Mouse (Mus musculus) stomach, postnatal 0 days (tissue): ENCODE measurements around the gene Ubr2. TPM values are rescaled to one million over a fixed set of nuclear protein-coding genes. Genes with fewer than 3 reads are reported as not detected.

Source experiments
- ATAC-seq: fragments of 200-750 bp; cut with Nextera tagmentation; 2 replicates; pipeline ENCODE4 v1.8.0; 2017; ENCODE audit not compliant: low FRiP score, low TSS enrichment
- DNase-seq: peaks from one replicate; pipeline ENCODE4 v3.0.0-alpha.2; 2016; ENCODE audit warnings: low spot score
- H3K27ac ChIP-seq: fragments of 300-500 bp; sonication (generic); replicated peaks from 2 replicates; pipeline ENCODE4 v1.5.1; 2014; ENCODE audit warnings: mild to moderate bottlenecking, control low read depth
- H3K27me3 ChIP-seq: fragments of 300-500 bp; sonication (generic); 2 replicates; pipeline ENCODE4 v1.6.1; 2014; ENCODE audit warnings: low read length; ENCODE audit not compliant: control insufficient read depth, insufficient read depth
- H3K36me3 ChIP-seq: fragments of 300-500 bp; sonication (generic); 2 replicates; pipeline ENCODE4 v1.6.1; 2014; ENCODE audit warnings: low read length, mixed read lengths; ENCODE audit not compliant: control insufficient read depth, insufficient read depth
- H3K4me1 ChIP-seq: fragments of 300-500 bp; sonication (generic); replicated peaks from 2 replicates; pipeline ENCODE4 v1.6.1; 2014; ENCODE audit warnings: antibody characterized with exemption; ENCODE audit not compliant: control insufficient read depth, insufficient read depth
- H3K4me2 ChIP-seq: fragments of 300-500 bp; sonication (generic); replicated peaks from 2 replicates; pipeline ENCODE4 v1.6.1; 2014; ENCODE audit warnings: low read depth, mild to moderate bottlenecking, control low read depth, moderate library complexity
- H3K4me3 ChIP-seq: fragments of 300-500 bp; sonication (generic); 2 replicates; pipeline ENCODE4 v1.5.1; 2014; ENCODE audit warnings: low read depth, low read length, control low read depth
- H3K9ac ChIP-seq: fragments of 300-500 bp; sonication (generic); 2 replicates; pipeline ENCODE4 v1.6.1; 2014; ENCODE audit warnings: mild to moderate bottlenecking, low read length, control low read depth, mixed read lengths
- H3K9me3 ChIP-seq: fragments of 300-500 bp; sonication (generic); 2 replicates; pipeline ENCODE4 v1.6.1; 2016; ENCODE audit warnings: low read length; ENCODE audit not compliant: control insufficient read depth
- CTCF ChIP-seq: IDR thresholded peaks from 2 replicates; pipeline ENCODE4 v1.5.1; 2016; ENCODE audit warnings: antibody characterized with exemption, low read depth, mild to moderate bottlenecking, moderate library complexity
- EP300 ChIP-seq: optimal IDR thresholded peaks from 2 replicates; pipeline ENCODE3; 2016; ENCODE audit warnings: antibody characterized with exemption
- WGBS: fragments of 180-500 bp; shearing (Covaris S2); extraction: QIAGEN DNeasy Blood & Tissue Kit; methylation state at CpG from one replicate; pipeline ENCODE4 v1.1.7; 2014; 5-methylcytosine and 5-hydroxymethylcytosine counted together
- polyA plus RNA-seq: library from polyadenylated mRNA; unstranded; fragments of >200 nt; fragmentation: Nextera tagmentation; extraction: Ambion mirVana; gene quantifications from 2 replicates; pipeline ENCODE4 v1.2.1, GENCODE M21; 2015

Ubr2 gene
- polyA plus RNA-seq, 1 experiment from 2014 or later: 5.9 TPM

DNA sequence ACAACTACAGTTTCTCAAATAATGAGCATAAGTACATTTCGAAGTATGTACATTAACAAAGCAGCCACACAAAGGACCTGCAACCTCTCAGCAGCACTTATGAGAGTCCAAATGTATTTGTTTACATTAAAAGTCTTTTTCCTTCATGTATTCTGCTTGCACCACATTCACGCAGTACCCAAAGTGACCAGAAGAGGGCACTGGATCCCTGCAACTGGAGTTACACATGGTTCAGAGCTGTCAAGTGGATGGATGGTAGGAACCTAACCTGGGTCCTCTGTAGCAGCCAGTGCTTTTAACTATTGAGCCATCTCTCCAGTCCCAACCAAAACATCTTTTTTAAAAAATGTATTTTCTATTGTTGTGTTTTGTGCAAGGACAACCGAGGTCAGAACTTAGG is 35.2 kb downstream of the Ubr2 start:
- Histone ChIP-seq H3K9me3 (no peaks in the 10 kb centered on the region), H3K9ac (no peak overlapping the region), H3K4me3 (no peak overlapping the region), H3K27me3 (no peaks in the 10 kb centered on the region), H3K4me2 (no peak overlapping the region), H3K4me1 (no peaks in the 10 kb centered on the region), H3K36me3 (peaks cover 39% of the 10 kb centered on the region), H3K27ac (no peak overlapping the region)
- TF ChIP-seq EP300 (no peak), CTCF (peak; percentile 88)
- DNase-seq (peak; percentile 76), ATAC-seq (no peak)
- 72% methylated on average over 3 of the region's 3 CpGs for WGBS

DNA sequence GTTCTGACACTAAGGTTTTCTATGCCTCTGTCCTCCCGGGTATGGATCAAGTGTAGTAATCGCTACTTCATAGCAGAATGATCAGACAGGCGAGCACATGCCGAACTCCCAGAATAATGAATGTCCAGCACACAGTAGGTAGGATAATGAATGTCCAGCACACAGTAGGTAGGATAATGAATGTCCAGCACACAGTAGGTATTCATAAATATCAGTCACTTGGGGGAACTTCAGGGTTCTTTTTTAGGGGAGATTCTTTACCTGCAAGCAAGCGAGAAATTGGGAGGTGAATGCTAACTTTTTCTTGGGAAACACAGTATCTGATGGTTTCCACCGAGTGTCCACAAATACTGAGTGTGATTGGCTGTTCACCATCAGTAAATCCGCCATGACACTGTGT is 37.8 kb downstream of the Ubr2 start:
- ATAC-seq (no peak), DNase-seq (no peak)
- Histone ChIP-seq H3K27ac (no peak overlapping the region), H3K4me1 (no peaks in the 10 kb centered on the region), H3K4me3 (no peak overlapping the region), H3K9ac (no peak overlapping the region), H3K9me3 (no peaks in the 10 kb centered on the region), H3K36me3 (peaks cover 50% of the 10 kb centered on the region), H3K27me3 (no peaks in the 10 kb centered on the region), H3K4me2 (no peak overlapping the region)
- WGBS: 90% methylated on average over 7 of the region's 7 CpGs
- TF ChIP-seq EP300 (no peak), CTCF (no peak)

DNA sequence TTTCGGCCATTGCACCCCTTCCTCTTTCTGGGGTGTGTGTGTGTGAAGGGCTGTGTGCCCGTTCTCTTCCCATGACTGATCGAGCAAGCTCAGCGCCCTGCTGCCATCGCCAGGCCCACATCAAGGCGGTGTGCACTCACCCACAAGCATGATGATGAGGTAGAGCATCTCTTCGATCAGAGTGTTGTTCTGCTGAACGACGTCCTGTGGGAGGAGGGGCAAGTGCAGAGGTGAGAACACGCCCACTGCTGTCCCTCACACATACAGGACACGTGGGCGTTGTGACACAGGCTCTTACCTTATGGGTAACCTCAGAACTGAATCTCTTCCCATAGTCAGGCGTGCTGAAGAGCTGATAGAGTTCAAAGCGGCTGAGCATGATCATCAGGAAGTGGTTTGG is 43.5 kb downstream of the Ubr2 start:
- H3K9ac ChIP-seq: no peak overlapping the region
- no peaks in the 10 kb centered on the region for H3K27me3 ChIP-seq
- H3K9me3 ChIP-seq: no peaks in the 10 kb centered on the region
- DNase-seq (no peak), ATAC-seq (peak; percentile 40; the same call in 1 of the 2 replicates)
- no peak overlapping the region for H3K27ac ChIP-seq
- WGBS: 90% methylated on average over 14 of the region's 14 CpGs
- H3K4me2 ChIP-seq: no peak overlapping the region
- H3K4me3 ChIP-seq: no peak overlapping the region
- no peaks in the 10 kb centered on the region for H3K4me1 ChIP-seq
- TF ChIP-seq EP300: no peak
- TF ChIP-seq CTCF: no peak
- H3K36me3 ChIP-seq: peaks cover 61% of the 10 kb centered on the region

- WGBS: 87% methylated on average over 13 of the region's 13 CpGs
- TF ChIP-seq CTCF: no peak
- TF ChIP-seq EP300: no peak
- Histone ChIP-seq H3K4me2 (no peak overlapping the region), H3K27me3 (no peaks in the 10 kb centered on the region), H3K9me3 (no peaks in the 10 kb centered on the region), H3K9ac (no peak overlapping the region), H3K36me3 (peaks cover 59% of the 10 kb centered on the region), H3K27ac (no peak overlapping the region), H3K4me1 (no peaks in the 10 kb centered on the region), H3K4me3 (no peak overlapping the region)
- ATAC-seq (no peak; the same call in 1 of the 2 replicates), DNase-seq (no peak)
These were observed 47.2 kb downstream of the Ubr2 start for GRCm38 (mm10) chr17:46963186-46963585.

GRCm38 (mm10) chr17:46962153-46962552 is 48.2 kb downstream of the Ubr2 start:
- no peaks in the 10 kb centered on the region for H3K27me3 ChIP-seq
- H3K9ac ChIP-seq: no peak overlapping the region
- DNase-seq (no peak), ATAC-seq (no peak)
- no peaks in the 10 kb centered on the region for H3K4me1 ChIP-seq
- peaks cover 56% of the 10 kb centered on the region for H3K36me3 ChIP-seq
- no peak for TF ChIP-seq EP300
- no peak for TF ChIP-seq CTCF
- H3K9me3 ChIP-seq: no peaks in the 10 kb centered on the region
- no peak overlapping the region for H3K4me2 ChIP-seq
- H3K4me3 ChIP-seq: no peak overlapping the region
- no peak overlapping the region for H3K27ac ChIP-seq
- WGBS: 57% methylated on average over 3 of the region's 3 CpGs

DNA sequence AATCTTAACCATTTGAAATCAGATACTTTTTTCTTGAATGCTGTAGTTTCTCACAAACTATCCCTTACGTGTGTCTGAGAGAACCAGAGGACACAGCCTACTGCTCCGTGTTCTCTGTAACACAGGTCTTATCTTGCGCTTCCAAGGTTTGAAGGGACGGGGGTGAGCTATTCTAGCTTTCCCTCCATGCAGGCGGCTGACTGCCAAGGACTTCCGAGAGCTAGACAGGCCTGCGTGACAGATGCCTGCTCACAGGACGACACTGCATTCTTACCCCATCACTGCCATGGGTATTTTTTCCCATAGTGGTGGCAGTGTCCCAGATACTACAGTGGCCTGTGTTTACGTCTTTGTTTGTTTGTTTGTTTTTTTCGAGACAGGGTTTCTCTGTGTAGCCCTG is 50.1 kb downstream of the Ubr2 start:
- WGBS: 86% methylated on average over 10 of the region's 10 CpGs
- H3K36me3 ChIP-seq: peaks cover 58% of the 10 kb centered on the region
- H3K4me3 ChIP-seq: no peak overlapping the region
- no peaks in the 10 kb centered on the region for H3K27me3 ChIP-seq
- ATAC-seq (no peak), DNase-seq (no peak)
- TF ChIP-seq CTCF (no peak), EP300 (no peak)
- H3K4me1 ChIP-seq: no peaks in the 10 kb centered on the region
- H3K4me2 ChIP-seq: no peak overlapping the region
- no peak overlapping the region for H3K27ac ChIP-seq
- H3K9me3 ChIP-seq: no peaks in the 10 kb centered on the region
- no peak overlapping the region for H3K9ac ChIP-seq
